Mouse (Mus musculus) liver, adult 2 months (tissue): ENCODE measurements around the gene Krt79.

Source experiments
- CTCF ChIP-seq: fragments of 200-500 bp; IDR thresholded peaks from 2 replicates; pipeline ENCODE4 v1.5.1; 2011; ENCODE audit warnings: low read depth, low read length, control low read depth
- POLR2A ChIP-seq: fragments of 200-500 bp; IDR thresholded peaks from 2 replicates; pipeline ENCODE4 v1.6.1; 2011; ENCODE audit warnings: low read length, control low read depth; ENCODE audit not compliant: insufficient read depth; ENCODE audit errors: extremely low read depth

- TF ChIP-seq CTCF (peak; percentile 25; the same call in 1 of the 2 replicates), POLR2A (no peak)
Measured at GRCm38 (mm10) chr15:101902171-101903149, 37.7 kb downstream of the Krt79 start.
